Mouse (Mus musculus) stomach, embryonic 14.5 days (tissue): ENCODE measurements around the gene Phactr2. TPM values are rescaled to one million over a fixed set of nuclear protein-coding genes. Genes with fewer than 3 reads are reported as not detected.
A peak's percentile ranks its signal among the peaks of the same experiment; 100 is the strongest.
"Not testable (repeated sequence)": the region's sequence is repeated elsewhere in the genome, so short reads cannot be mapped to it uniquely, and the experiment has no call there.

Experiments
- ATAC-seq: fragments of 200-750 bp; cut with Nextera tagmentation; 2 replicates; pipeline ENCODE4 v1.8.0; 2017; ENCODE audit warnings: low read depth, moderate TSS enrichment; ENCODE audit not compliant: insufficient number of reproducible peaks, insufficient read depth, low FRiP score
- H3K27ac ChIP-seq: fragments of 300-500 bp; sonication (generic); 2 replicates; pipeline ENCODE4 v1.5.1; 2014; ENCODE audit warnings: mild to moderate bottlenecking, low read length, moderate library complexity, mixed read lengths
- H3K27me3 ChIP-seq: fragments of 300-500 bp; sonication (generic); 2 replicates; pipeline ENCODE4 v1.6.1; 2014; ENCODE audit warnings: low read length, control low read depth, mixed read lengths; ENCODE audit not compliant: control insufficient read depth, insufficient read depth
- H3K36me3 ChIP-seq: fragments of 300-500 bp; sonication (generic); 2 replicates; pipeline ENCODE4 v1.6.1; 2014; ENCODE audit warnings: mild to moderate bottlenecking, control low read depth, low read length, moderate library complexity, mixed read lengths; ENCODE audit not compliant: control insufficient read depth, insufficient read depth
- H3K4me1 ChIP-seq: fragments of 300-500 bp; sonication (generic); 2 replicates; pipeline ENCODE4 v1.6.1; 2014; ENCODE audit warnings: low read length, control low read depth, mixed read lengths; ENCODE audit not compliant: control insufficient read depth, insufficient read depth
- H3K4me2 ChIP-seq: fragments of 300-500 bp; sonication (generic); replicated peaks from 2 replicates; pipeline ENCODE4 v1.6.1; 2014; ENCODE audit warnings: low read depth, low read length, control low read depth
- H3K4me3 ChIP-seq: fragments of 300-500 bp; sonication (generic); 2 replicates; pipeline ENCODE4 v1.5.1; 2014; ENCODE audit warnings: low read depth, low read length, control low read depth
- H3K9ac ChIP-seq: fragments of 300-500 bp; sonication (generic); replicated peaks from 2 replicates; pipeline ENCODE4 v1.6.1; 2014; ENCODE audit warnings: low read depth, mild to moderate bottlenecking, control low read depth, low read length, moderate library complexity, mixed read lengths
- H3K9me3 ChIP-seq: fragments of 300-500 bp; sonication (generic); 2 replicates; pipeline ENCODE4 v1.6.1; 2016; ENCODE audit warnings: low read depth, low read length, control low read depth; ENCODE audit not compliant: control insufficient read depth
- WGBS: fragments of 180-500 bp; shearing (Covaris S2); extraction: QIAGEN DNeasy Blood & Tissue Kit; methylation state at CpG from one replicate; pipeline ENCODE4 v1.1.7; 2014; 5-methylcytosine and 5-hydroxymethylcytosine counted together
- polyA plus RNA-seq: library from polyadenylated mRNA; unstranded; fragments of >200 nt; fragmentation: Nextera tagmentation; extraction: Ambion mirVana; gene quantifications from 2 replicates; pipeline ENCODE4 v1.2.1, GENCODE M21; 2014

Phactr2 gene
- polyA plus RNA-seq, 1 experiment from 2014 or later: 48.8 TPM

- no peaks in the 10 kb centered on the region for H3K27me3 ChIP-seq
- no peak overlapping the region for H3K9ac ChIP-seq
- peaks cover 4% of the 10 kb centered on the region; the same call in 1 of the 2 replicates for H3K4me1 ChIP-seq
- H3K27ac ChIP-seq: no peak overlapping the region; the same call in 1 of the 2 replicates
- no peak overlapping the region for H3K4me3 ChIP-seq
- H3K9me3 ChIP-seq: no peaks in the 10 kb centered on the region
- ATAC-seq: no peak
- no peak overlapping the region for H3K4me2 ChIP-seq
- H3K36me3 ChIP-seq: no peaks in the 10 kb centered on the region
- 63% methylated on average over 8 of the region's 8 CpGs for WGBS
Observed at GRCm38 (mm10) chr10:13196872-13197507, 277.2 kb downstream of the Phactr2 start.

DNA sequence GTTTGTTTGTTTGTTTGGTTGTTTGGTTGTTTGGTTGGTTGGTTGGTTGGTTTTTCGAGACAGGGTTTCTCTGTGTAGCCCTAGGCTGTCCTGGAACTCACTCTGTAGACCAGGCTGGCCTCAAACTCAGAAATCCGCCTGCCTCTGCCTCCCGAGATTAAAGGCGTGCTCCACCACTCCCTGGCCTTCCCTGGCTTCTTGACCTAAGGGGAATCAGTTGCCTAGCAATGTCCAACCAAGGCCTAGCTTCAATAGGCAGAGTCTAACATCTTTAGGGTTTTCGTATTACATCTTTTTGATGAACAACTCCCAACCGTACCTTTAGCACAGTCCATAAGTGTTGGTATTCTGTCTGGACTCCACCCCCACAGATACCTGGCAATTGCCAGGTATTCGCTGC lies 280.7 kb downstream of the Phactr2 start:
- WGBS: 84% methylated on average over 7 of the region's 7 CpGs
- not testable (repeated sequence) for H3K9ac ChIP-seq

DNA sequence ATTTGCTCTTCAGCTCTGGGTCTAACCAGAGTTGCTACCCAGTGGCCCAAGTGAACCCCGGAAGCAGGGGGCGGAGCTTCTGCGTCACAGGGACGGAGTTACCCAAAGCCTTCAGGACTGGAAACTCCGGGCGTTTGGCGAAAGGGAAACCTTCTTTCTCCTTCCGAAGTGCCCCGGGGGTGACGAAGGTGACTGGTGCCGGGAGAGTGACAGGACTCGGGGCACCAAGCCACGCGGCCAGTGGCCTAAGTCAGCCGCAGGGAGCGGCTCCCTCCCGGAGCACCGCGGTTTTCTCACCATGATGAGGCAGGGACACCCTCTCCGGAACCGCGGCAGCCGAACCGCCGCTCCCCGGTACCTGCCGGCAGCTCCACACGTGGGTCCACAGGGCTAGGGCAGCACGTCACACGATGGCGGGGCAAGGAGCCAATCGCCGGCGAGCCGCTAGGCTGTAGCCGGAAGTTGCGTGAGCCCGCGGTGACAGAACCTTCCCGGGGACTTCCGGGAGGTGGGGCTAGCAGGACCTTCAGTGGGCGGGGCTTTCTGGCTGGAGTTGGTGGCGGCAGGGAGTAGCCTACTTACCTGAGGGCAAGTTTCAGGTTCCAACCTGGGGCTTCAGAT lies 281.4 kb downstream of the Phactr2 start, which contains the start of gene Ltv1:
Gene Ltv1 (minus strand): TSS at position 438 of the 621 bp plus-strand sequence.
- Histone ChIP-seq H3K4me1 (peaks cover 8% of the 10 kb centered on the region; the same call in 1 of the 2 replicates), H3K27ac (peak within 1 kb of the TSS; percentile 85), H3K9ac (peak within 1 kb of the TSS; percentile 58), H3K4me2 (peak within 1 kb of the TSS; percentile 69), H3K4me3 (peak within 1 kb of the TSS; percentile 88), H3K9me3 (no peaks in the 10 kb centered on the region), H3K36me3 (peaks cover 18% of the 10 kb centered on the region), H3K27me3 (no peaks in the 10 kb centered on the region)
- under 1% methylated on average over 40 of the region's 43 CpGs for WGBS
- peak; percentile 97 for ATAC-seq

More for the DNA sequence above, 280.7 kb downstream of the Phactr2 start:
- not testable (repeated sequence) for H3K27me3 ChIP-seq, H3K27ac ChIP-seq, H3K4me1 ChIP-seq, H3K9me3 ChIP-seq, ATAC-seq
- H3K36me3 ChIP-seq: peaks cover 14% of the 10 kb centered on the region
- peak overlapping the region; percentile 69 for H3K4me2 ChIP-seq
- H3K4me3 ChIP-seq: peak overlapping the region; percentile 88

DNA sequence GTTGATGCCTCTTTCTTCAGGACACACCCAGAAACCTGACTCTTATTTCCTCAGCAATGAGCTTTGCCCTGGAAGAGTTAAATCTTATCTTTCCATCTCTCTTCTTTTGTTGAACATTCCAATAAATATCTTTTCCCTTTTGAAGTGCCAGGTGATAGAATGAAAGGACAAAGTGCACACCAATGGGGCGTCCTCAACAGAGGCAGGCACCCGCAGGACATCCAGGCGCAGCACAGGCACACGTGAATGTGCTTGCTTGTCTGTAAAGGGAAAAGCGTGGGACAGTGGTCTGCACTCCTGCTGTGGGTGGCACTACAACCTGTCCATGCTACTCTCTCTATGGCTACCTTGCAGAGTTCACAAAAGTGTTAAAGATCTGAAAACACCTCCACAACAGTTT lies 284.3 kb downstream of the Phactr2 start:
- no peaks in the 10 kb centered on the region for H3K9me3 ChIP-seq
- peaks cover 36% of the 10 kb centered on the region for H3K36me3 ChIP-seq
- no peak overlapping the region for H3K4me2 ChIP-seq
- no peak overlapping the region for H3K4me3 ChIP-seq
- H3K27ac ChIP-seq: no peak overlapping the region
- no peak for ATAC-seq
- 63% methylated on average over 5 of the region's 5 CpGs for WGBS
- H3K9ac ChIP-seq: no peak overlapping the region
- H3K27me3 ChIP-seq: no peaks in the 10 kb centered on the region
- peaks cover 8% of the 10 kb centered on the region; the same call in 1 of the 2 replicates for H3K4me1 ChIP-seq

DNA sequence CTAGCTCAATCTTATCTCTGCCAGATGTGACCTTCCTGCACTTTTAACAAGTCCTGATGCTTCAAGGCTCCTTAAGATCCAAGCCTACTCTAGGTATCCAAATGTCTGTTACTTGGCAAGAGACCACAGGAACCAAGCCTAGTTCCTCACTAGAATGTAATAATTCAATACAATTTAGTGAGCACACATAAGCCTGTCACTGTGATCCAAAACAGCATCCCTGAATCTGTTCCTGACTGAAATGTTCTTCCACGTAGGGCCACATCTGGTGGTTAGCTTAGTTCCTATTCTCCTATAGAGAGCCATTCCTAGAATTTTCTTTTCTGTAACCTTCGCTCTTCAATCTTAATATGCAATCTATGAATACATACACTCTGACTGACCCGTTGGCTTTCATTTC lies 287.5 kb downstream of the Phactr2 start:
- ATAC-seq: peak; percentile 38; the same call in 1 of the 2 replicates

DNA sequence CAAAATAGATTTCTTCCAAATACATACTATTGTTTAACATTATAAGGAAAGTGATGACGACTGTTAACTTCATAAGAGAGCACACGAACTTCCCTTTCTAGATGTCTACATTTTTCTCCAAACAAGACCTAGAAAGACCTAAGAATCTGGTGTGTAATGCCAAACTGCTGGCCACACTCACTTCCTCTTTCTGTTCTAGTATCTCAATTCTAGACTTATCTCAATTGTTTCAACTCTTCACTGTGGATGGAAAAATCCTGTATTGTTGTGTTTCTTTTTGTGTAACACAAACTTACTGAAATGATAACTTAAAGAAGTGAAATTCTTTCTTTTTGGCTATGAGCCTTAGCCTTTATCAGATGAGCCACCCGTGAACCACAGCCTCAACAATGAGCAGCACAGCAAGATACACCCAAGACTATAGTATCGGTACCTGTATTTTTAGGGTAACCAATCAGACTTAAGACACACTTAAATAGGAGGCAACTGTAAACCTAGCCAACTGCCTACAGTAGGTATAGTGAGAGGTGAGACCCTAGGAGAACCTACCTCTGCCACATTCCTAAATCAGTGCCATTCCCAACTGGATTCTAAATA lies 289.9 kb downstream of the Phactr2 start:
- ATAC-seq: no peak
- no peak overlapping the region for H3K9ac ChIP-seq
- H3K36me3 ChIP-seq: peaks cover 57% of the 10 kb centered on the region
- H3K27me3 ChIP-seq: no peaks in the 10 kb centered on the region
- 88% methylated on average over 4 of the region's 4 CpGs for WGBS
- H3K27ac ChIP-seq: no peak overlapping the region
- H3K9me3 ChIP-seq: no peaks in the 10 kb centered on the region
- H3K4me2 ChIP-seq: no peak overlapping the region
- no peak overlapping the region for H3K4me3 ChIP-seq
- no peaks in the 10 kb centered on the region for H3K4me1 ChIP-seq

More for the DNA sequence above, 287.5 kb downstream of the Phactr2 start:
- Histone ChIP-seq H3K27me3 (no peaks in the 10 kb centered on the region), H3K9ac (no peak overlapping the region), H3K4me1 (0 out of 2 replicates have a peak, but pooled peaks cover 3% of the 10 kb centered on the region), H3K4me3 (no peak overlapping the region), H3K27ac (no peak overlapping the region; the same call in 1 of the 2 replicates), H3K4me2 (no peak overlapping the region), H3K9me3 (no peaks in the 10 kb centered on the region), H3K36me3 (peaks cover 46% of the 10 kb centered on the region)
- whole genome bisulfite sequencing: 71% methylated on average over 3 of the region's 3 CpGs

DNA sequence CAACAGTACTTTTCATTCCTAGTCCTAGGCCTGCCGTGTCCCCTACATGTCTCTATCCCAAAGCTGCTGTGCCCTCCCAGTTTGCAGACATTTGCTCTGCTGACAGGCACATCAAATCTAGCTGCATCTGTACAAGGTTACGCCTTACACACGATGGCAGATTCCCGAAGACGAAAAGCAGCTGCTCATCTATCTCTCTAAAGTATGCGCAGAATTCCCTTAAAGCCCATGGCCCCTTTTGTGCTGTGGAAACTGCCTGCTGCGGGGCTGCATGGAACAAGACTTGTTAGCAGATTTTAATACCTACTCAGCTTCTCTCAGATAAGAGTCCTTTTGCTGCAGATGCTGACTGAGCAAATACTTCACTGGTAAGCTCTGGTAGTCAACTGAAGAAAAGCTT lies 294.0 kb downstream of the Phactr2 start:
- Histone ChIP-seq H3K4me1 (0 out of 2 replicates have a peak, but pooled peaks cover 3% of the 10 kb centered on the region), H3K4me3 (no peak overlapping the region), H3K27ac (peak overlapping the region; percentile 55; the same call in 1 of the 2 replicates), H3K9ac (no peak overlapping the region), H3K36me3 (peaks cover 52% of the 10 kb centered on the region), H3K9me3 (no peaks in the 10 kb centered on the region), H3K4me2 (no peak overlapping the region), H3K27me3 (no peaks in the 10 kb centered on the region)
- ATAC-seq: no peak
- WGBS: 64% methylated on average over 7 of the region's 7 CpGs

- WGBS: 55% methylated on average over 7 of the region's 7 CpGs
- Histone ChIP-seq H3K4me1 (peaks cover 6% of the 10 kb centered on the region; the same call in 1 of the 2 replicates), H3K4me2 (no peak within 1 kb of the TSS), H3K36me3 (peaks cover 46% of the 10 kb centered on the region), H3K9me3 (no peaks in the 10 kb centered on the region), H3K27ac (peak within 1 kb of the TSS; percentile 63), H3K9ac (no peak within 1 kb of the TSS), H3K4me3 (no peak within 1 kb of the TSS), H3K27me3 (no peaks in the 10 kb centered on the region)
- no peak for ATAC-seq
Observed at GRCm38 (mm10) chr10:13177973-13178624, 296.1 kb downstream of the Phactr2 start, which contains the start of gene Zc2hc1b. Gene Zc2hc1b, minus strand, starts transcription at chr10:13178023.
